Mouse (Mus musculus): ENCODE measurements at regions not wholly inside any gene's neighbourhood (a gene's known extent, or its start where the extent isn't known, plus 50 kb on each side); places are given as distances from the start of the nearest gene placed in this dataset.

- Histone ChIP-seq H3K27ac (ENCODE audit: control insufficient read depth, insufficient read depth, low read length) (no peak overlapping the region), H3K27me3 (ENCODE audit: control insufficient read depth, insufficient read depth, low read length) (no peaks in the 10 kb centered on the region), H3K4me1 (replicated peaks; ENCODE audit: control insufficient read depth, insufficient read depth, low read length) (no peaks in the 10 kb centered on the region), H3K36me3 (ENCODE audit: control insufficient read depth, insufficient read depth, low read length) (no peaks in the 10 kb centered on the region), H3K4me3 (ENCODE audit: control insufficient read depth, insufficient read depth, low read length) (no peak overlapping the region)
- no peak for TF ChIP-seq POLR2A (IDR thresholded peaks at IDR 0.05; ENCODE audit: control insufficient read depth, extremely low read depth, insufficient read depth, low read length, poor library complexity)
- TF ChIP-seq CTCF (IDR thresholded peaks at IDR 0.05; ENCODE audit: borderline replicate concordance, control insufficient read depth, extremely low read depth, insufficient read depth, low read length, poor library complexity), result no peak
- DNase-seq, result no peak
- WGBS, result 80% methylated on average over 9 of the region's 9 CpGs
These were observed 55.1 kb upstream of the Smox start for GRCm38 (mm10) chr2:131436149-131436548.

- TF ChIP-seq CTCF (IDR thresholded peaks at IDR 0.05; ENCODE audit: borderline replicate concordance, control insufficient read depth, extremely low read depth, insufficient read depth, low read length, poor library complexity) (no peak), POLR2A (IDR thresholded peaks at IDR 0.05; ENCODE audit: control insufficient read depth, extremely low read depth, insufficient read depth, low read length, poor library complexity) (no peak)
- Histone ChIP-seq H3K27ac (ENCODE audit: control insufficient read depth, insufficient read depth, low read length) (no peak overlapping the region), H3K4me3 (ENCODE audit: control insufficient read depth, insufficient read depth, low read length) (no peak overlapping the region), H3K27me3 (ENCODE audit: control insufficient read depth, insufficient read depth, low read length) (no peaks in the 10 kb centered on the region), H3K36me3 (ENCODE audit: control insufficient read depth, insufficient read depth, low read length) (no peaks in the 10 kb centered on the region), H3K4me1 (replicated peaks; ENCODE audit: control insufficient read depth, insufficient read depth, low read length) (no peaks in the 10 kb centered on the region)
- no peak for DNase-seq
- 84% methylated on average over 4 of the region's 4 CpGs for WGBS
These were observed 60.8 kb upstream of the Smox start for GRCm38 (mm10) chr2:131430474-131430873.

- no peak overlapping the region for H3K27ac ChIP-seq (ENCODE audit: control insufficient read depth, insufficient read depth, low read length)
- peaks cover under 1% of the 10 kb centered on the region; the same call in 1 of the 2 replicates for H3K4me1 ChIP-seq (replicated peaks; ENCODE audit: control insufficient read depth, insufficient read depth, low read length)
- H3K36me3 ChIP-seq (ENCODE audit: control insufficient read depth, insufficient read depth, low read length), result no peaks in the 10 kb centered on the region
- no peak overlapping the region for H3K4me3 ChIP-seq (ENCODE audit: control insufficient read depth, insufficient read depth, low read length)
- no peak for DNase-seq
- WGBS, result 86% methylated on average over 4 of the region's 4 CpGs
- TF ChIP-seq POLR2A (IDR thresholded peaks at IDR 0.05; ENCODE audit: control insufficient read depth, extremely low read depth, insufficient read depth, low read length, poor library complexity) (no peak), CTCF (IDR thresholded peaks at IDR 0.05; ENCODE audit: borderline replicate concordance, control insufficient read depth, extremely low read depth, insufficient read depth, low read length, poor library complexity) (no peak)
- H3K27me3 ChIP-seq (ENCODE audit: control insufficient read depth, insufficient read depth, low read length), result no peaks in the 10 kb centered on the region
These were observed 63.2 kb upstream of the Smox start for GRCm38 (mm10) chr2:131428089-131428488.

GRCm38 (mm10) chr2:131426941-131427340 lies 64.4 kb upstream of the Smox start:
- DNase-seq, result no peak
- H3K4me1 ChIP-seq (replicated peaks; ENCODE audit: control insufficient read depth, insufficient read depth, low read length), result peaks cover 3% of the 10 kb centered on the region; the same call in 1 of the 2 replicates
- no peak overlapping the region for H3K4me3 ChIP-seq (ENCODE audit: control insufficient read depth, insufficient read depth, low read length)
- no peak overlapping the region for H3K27ac ChIP-seq (ENCODE audit: control insufficient read depth, insufficient read depth, low read length)
- no peaks in the 10 kb centered on the region for H3K36me3 ChIP-seq (ENCODE audit: control insufficient read depth, insufficient read depth, low read length)
- no peaks in the 10 kb centered on the region for H3K27me3 ChIP-seq (ENCODE audit: control insufficient read depth, insufficient read depth, low read length)
- no peak for TF ChIP-seq POLR2A (IDR thresholded peaks at IDR 0.05; ENCODE audit: control insufficient read depth, extremely low read depth, insufficient read depth, low read length, poor library complexity)
- no peak for TF ChIP-seq CTCF (IDR thresholded peaks at IDR 0.05; ENCODE audit: borderline replicate concordance, control insufficient read depth, extremely low read depth, insufficient read depth, low read length, poor library complexity)

GRCm38 (mm10) chr2:131423616-131424320 lies 67.5 kb upstream of the Smox start:
- H3K4me3 ChIP-seq (ENCODE audit: control insufficient read depth, insufficient read depth, low read length), result no peak overlapping the region
- H3K36me3 ChIP-seq (ENCODE audit: control insufficient read depth, insufficient read depth, low read length), result no peaks in the 10 kb centered on the region
- WGBS, result 77% methylated on average over 11 of the region's 11 CpGs
- peaks cover 3% of the 10 kb centered on the region; the same call in 1 of the 2 replicates for H3K4me1 ChIP-seq (replicated peaks; ENCODE audit: control insufficient read depth, insufficient read depth, low read length)
- DNase-seq, result no peak
- no peaks in the 10 kb centered on the region for H3K27me3 ChIP-seq (ENCODE audit: control insufficient read depth, insufficient read depth, low read length)
- no peak overlapping the region for H3K27ac ChIP-seq (ENCODE audit: control insufficient read depth, insufficient read depth, low read length)
- TF ChIP-seq CTCF (IDR thresholded peaks at IDR 0.05; ENCODE audit: borderline replicate concordance, control insufficient read depth, extremely low read depth, insufficient read depth, low read length, poor library complexity) (no peak), POLR2A (IDR thresholded peaks at IDR 0.05; ENCODE audit: control insufficient read depth, extremely low read depth, insufficient read depth, low read length, poor library complexity) (no peak)

GRCm38 (mm10) chr2:131422907-131423445 lies 68.3 kb upstream of the Smox start:
- H3K27ac ChIP-seq (ENCODE audit: control insufficient read depth, insufficient read depth, low read length), result no peak overlapping the region
- H3K36me3 ChIP-seq (ENCODE audit: control insufficient read depth, insufficient read depth, low read length), result no peaks in the 10 kb centered on the region
- H3K4me3 ChIP-seq (ENCODE audit: control insufficient read depth, insufficient read depth, low read length), result peak overlapping the region; percentile 46
- DNase-seq, result peak; percentile 66
- no peaks in the 10 kb centered on the region for H3K27me3 ChIP-seq (ENCODE audit: control insufficient read depth, insufficient read depth, low read length)
- H3K4me1 ChIP-seq (replicated peaks; ENCODE audit: control insufficient read depth, insufficient read depth, low read length), result peaks cover 3% of the 10 kb centered on the region; the same call in 1 of the 2 replicates
- WGBS, result under 1% methylated on average over 13 of the region's 13 CpGs
- TF ChIP-seq CTCF (IDR thresholded peaks at IDR 0.05; ENCODE audit: borderline replicate concordance, control insufficient read depth, extremely low read depth, insufficient read depth, low read length, poor library complexity), result peak; percentile 77
- TF ChIP-seq POLR2A (IDR thresholded peaks at IDR 0.05; ENCODE audit: control insufficient read depth, extremely low read depth, insufficient read depth, low read length, poor library complexity), result no peak

Data from thymus, adult 2 months (tissue).